Mouse (Mus musculus) left cerebral cortex, adult 18-20 months (tissue): ENCODE results near the gene Gm14137. TPM values are rescaled to one million over a fixed set of nuclear protein-coding genes. Genes with fewer than 3 reads are reported as not detected.
A peak's percentile ranks its signal among the peaks of the same experiment; 100 is the strongest.

Source experiments
- DNase-seq, 2 experiments: peaks; one replicate each; pipeline ENCODE4 v3.0.0; 2021 to 2022; ENCODE audit warnings: low spot score in 2 of 2, mixed read lengths in 1 of 2
- total RNA-seq, 2 experiments: library from RNA; stranded (reverse); gene quantifications; 2 replicates each; pipeline ENCODE4 v1.2.3; 2021

Gm14137 gene
- total RNA-seq, 2 experiments from 2014 or later, result not detected

GRCm38 (mm10) chr2:119172446-119172845 is 1.9 kb upstream of the Gm14137 start:
- DNase-seq, result no peak

GRCm38 (mm10) chr2:119172862-119173576 is 1.3 kb upstream of the Gm14137 start:
- DNase-seq, result peak in 1 of 2 experiments; percentile 24

- no peak for DNase-seq
Observed at GRCm38 (mm10) chr2:119174866-119175265, 557 bp downstream of the Gm14137 start.

- DNase-seq, result no peak
Observed at GRCm38 (mm10) chr2:119175614-119176013, 1.3 kb downstream of the Gm14137 start.

- no peak for DNase-seq
Observed at GRCm38 (mm10) chr2:119176761-119177160, 2.5 kb downstream of the Gm14137 start.

- DNase-seq, result no peak
Observed at GRCm38 (mm10) chr2:119177384-119177939, 3.2 kb downstream of the Gm14137 start.

GRCm38 (mm10) chr2:119182914-119183313 is 8.6 kb downstream of the Gm14137 start:
- no peak for DNase-seq

GRCm38 (mm10) chr2:119189029-119189710 is 14.9 kb downstream of the Gm14137 start:
- peak; percentile 82 to 90 for DNase-seq

GRCm38 (mm10) chr2:119190969-119191368 is 16.7 kb downstream of the Gm14137 start:
- no peak for DNase-seq

GRCm38 (mm10) chr2:119194140-119194539 is 19.8 kb downstream of the Gm14137 start:
- no peak for DNase-seq

GRCm38 (mm10) chr2:119196316-119197108 is 22.2 kb downstream of the Gm14137 start:
- no peak for DNase-seq

- no peak for DNase-seq
Observed at GRCm38 (mm10) chr2:119197493-119197892, 23.2 kb downstream of the Gm14137 start.

- DNase-seq, result no peak
Observed at GRCm38 (mm10) chr2:119198049-119198448, 23.7 kb downstream of the Gm14137 start.

GRCm38 (mm10) chr2:119198934-119199333 is 24.6 kb downstream of the Gm14137 start:
- no peak for DNase-seq

GRCm38 (mm10) chr2:119202914-119203453 is 28.7 kb downstream of the Gm14137 start:
- DNase-seq, result no peak

- DNase-seq, result no peak
Observed at GRCm38 (mm10) chr2:119203871-119204460, 29.7 kb downstream of the Gm14137 start.

GRCm38 (mm10) chr2:119207961-119208343 is 33.6 kb downstream of the Gm14137 start:
- no peak for DNase-seq

- DNase-seq, result peak; percentile 97 to 98
Observed at GRCm38 (mm10) chr2:119208344-119209175, 34.3 kb downstream of the Gm14137 start, which contains the start of the genes Zfyve19 and Dnajc17. Gene Zfyve19 (plus strand): TSS chr2:119208617. Gene Dnajc17 (minus strand): TSS chr2:119208795.

- DNase-seq, result no peak
Observed at GRCm38 (mm10) chr2:119209176-119209507, 34.8 kb downstream of the Gm14137 start.
